Mouse (Mus musculus): ENCODE measurements around the gene 4933416C03Rik.

Gene 4933416C03Rik

DNA sequence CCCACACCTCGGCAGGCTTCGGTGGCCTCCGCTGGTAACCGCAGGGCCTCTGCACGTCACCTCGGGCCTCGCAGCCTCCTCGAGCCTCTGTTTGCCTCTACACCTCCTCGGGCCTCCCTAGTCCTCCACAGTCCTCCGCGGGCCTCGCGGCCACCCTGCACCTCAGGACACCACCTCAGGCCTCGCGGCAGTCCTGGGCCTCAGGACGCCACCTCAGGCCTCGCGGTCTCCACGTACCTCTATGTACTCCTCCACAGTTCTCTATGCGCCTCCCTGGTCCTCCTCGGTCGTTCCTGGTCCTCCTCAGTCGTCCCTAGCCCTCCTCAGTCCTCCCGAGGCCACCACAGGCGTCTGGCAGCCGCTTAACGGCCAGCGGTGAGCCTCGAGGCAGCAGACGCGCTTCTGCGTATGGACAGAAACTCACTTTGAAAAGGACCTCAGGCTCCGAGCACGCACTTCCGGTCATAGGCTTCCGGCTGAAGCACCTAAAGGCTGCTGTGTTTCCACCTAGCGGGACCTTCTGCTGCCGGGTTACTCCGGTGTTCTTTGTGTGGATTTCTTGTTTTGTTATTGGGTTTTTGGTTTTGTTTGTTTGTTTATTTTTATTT is at the start of gene 4933416C03Rik:
TSS of gene 4933416C03Rik (minus strand) at position 51 of the 608 bp plus-strand sequence.
- no peak for DNase-seq (ENCODE audit: low spot score)

GRCm38 (mm10) chr10:116162338-116162737 is 48.6 kb upstream of the 4933416C03Rik start:
- DNase-seq (ENCODE audit: low spot score), result no peak

- DNase-seq (ENCODE audit: low spot score), result no peak
These were observed 43.0 kb upstream of the 4933416C03Rik start for GRCm38 (mm10) chr10:116156699-116157098.

DNA sequence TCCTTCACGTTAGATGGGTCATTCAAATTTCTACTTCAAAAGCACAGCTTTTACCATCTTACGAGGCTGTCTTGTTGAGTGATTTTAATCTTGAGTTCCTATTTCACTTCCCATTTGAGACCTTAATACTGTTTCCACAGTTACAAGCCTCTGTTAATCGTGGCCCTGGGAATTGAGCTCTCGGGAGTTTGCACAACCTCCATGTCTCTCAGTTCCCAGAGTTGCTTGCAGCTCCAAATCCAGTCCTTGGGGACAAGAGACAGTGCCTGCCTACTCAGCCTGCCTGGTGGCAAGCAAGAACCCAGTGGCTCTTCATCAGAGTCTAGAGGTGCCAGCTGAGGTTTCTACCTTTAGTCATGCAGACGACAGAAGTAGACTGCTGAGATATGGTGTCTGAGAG is 41.0 kb upstream of the 4933416C03Rik start:
- no peak for DNase-seq (ENCODE audit: low spot score)

DNA sequence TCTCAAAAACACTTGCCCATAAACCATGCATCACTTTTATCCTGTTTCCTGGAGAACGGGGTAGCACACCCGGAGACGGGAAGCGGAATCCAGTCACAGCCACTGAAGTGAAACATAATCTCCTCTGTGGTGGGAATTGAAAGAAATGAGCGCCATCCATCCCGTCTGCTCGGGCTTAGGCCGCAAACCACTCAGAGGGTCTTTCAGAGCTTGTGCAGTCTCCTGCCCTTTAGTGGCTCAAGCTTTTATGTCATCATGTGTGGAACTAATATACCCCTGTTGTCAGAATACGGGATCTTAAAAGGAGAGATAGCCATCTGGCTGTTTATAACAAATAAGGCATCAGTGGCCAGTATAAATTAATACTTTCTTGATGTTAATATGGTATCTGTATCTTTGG is 32.4 kb upstream of the 4933416C03Rik start:
- no peak for DNase-seq (ENCODE audit: low spot score)

DNA sequence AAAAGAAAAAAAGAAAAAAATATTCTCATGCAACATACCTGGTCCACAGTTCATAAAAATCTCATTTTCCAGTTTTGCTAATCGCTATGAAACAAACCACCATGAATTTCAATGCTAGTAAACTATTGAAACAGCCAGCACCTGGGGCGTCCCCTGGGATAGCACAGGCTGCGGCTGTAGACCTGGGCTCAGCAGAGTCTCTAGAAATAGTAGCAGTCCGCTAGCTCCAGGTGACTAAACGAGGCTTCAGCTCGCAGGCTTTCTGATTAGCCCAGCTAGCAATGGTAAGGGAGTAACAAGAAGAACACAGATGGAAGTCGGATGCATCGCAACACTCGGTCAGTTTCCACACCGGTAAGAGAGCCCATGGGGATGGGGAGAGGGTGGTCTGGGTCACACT is 30.0 kb upstream of the 4933416C03Rik start:
- no peak for DNase-seq (ENCODE audit: low spot score)

DNA sequence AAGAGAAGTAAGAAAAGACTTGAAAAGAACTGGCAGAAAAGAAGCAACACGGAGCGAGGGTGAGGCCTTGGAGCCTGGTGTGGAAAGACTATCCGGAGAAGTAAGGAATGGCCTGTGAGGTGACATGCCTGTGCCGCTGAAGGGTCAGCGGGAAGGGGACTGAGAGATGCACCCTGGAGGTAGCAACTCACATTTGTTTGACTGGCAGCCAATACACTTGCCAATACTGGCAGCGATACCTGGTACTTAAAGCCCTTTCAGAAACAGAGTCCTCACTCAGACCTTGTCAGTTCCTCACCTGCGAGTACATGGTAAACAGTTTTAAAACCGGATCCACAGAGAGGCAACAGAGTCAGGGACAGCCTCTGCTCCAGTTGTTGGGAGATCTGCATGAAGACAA is 26.5 kb upstream of the 4933416C03Rik start:
- no peak for DNase-seq (ENCODE audit: low spot score)

DNA sequence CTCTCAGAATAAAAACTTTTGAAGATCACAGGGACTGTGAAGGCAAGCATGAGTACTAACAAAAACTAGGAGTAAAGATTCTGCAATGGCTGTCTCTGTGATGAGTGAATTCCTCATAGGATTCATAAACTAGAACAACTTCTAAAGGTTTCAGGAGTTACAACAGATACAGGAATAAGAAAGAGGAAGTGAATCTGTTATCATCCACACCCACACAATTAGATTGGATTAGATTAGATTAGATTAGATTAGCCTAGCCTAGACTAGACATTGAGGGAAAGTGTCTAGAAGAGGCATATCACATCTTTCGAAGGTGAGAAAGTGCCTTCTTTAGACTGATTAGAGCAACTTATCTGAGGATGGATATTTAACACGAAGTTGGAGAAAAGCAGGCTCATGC is 21.5 kb upstream of the 4933416C03Rik start:
- no peak for DNase-seq (ENCODE audit: low spot score)

DNA sequence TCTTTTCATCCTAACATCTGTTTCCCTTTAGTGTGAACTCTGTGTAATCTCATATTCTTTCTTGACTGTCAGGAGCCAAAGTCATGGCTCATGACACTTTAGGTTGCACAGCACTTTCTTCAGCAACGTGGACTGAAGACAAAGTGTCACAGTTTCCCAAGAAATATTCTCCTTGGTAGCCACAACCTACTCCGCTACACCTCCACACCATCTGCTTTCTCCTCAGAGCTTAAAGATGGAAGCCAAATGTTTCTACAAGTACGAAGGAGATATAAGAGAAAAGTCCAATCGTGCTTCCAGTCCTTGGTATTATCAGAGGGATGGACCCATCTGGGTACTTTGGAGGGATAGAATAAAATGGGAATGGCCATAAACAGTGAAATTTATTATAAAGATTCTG is 18.5 kb upstream of the 4933416C03Rik start:
- DNase-seq (ENCODE audit: low spot score), result no peak

- no peak for DNase-seq (ENCODE audit: low spot score)
These were observed 17.5 kb upstream of the 4933416C03Rik start for GRCm38 (mm10) chr10:116131223-116131622.

DNA sequence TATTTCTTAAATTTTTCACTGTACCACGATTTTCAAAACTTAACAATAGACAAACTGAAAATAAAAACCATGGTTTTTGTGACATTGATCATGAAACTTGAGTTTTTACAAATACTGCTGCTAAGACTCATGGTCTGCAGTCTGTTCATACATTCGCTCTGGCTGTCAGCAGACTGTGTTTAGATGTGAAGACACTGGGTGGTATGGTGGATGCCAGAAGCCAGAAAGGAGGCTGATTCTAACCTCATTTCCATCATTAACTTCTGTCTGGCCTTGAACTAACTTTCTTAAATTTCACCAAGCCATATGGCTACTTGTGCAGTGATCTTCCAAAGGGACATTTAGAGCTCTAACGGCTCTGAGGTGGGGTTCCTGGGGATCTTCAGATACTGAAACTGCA is 16.7 kb upstream of the 4933416C03Rik start:
- DNase-seq (ENCODE audit: low spot score), result no peak

- no peak for DNase-seq (ENCODE audit: low spot score)
These were observed 11.6 kb upstream of the 4933416C03Rik start for GRCm38 (mm10) chr10:116125364-116125763.

- no peak for DNase-seq (ENCODE audit: low spot score)
These were observed 10.1 kb upstream of the 4933416C03Rik start for GRCm38 (mm10) chr10:116123808-116124207.

- no peak for DNase-seq (ENCODE audit: low spot score)
These were observed 7.7 kb upstream of the 4933416C03Rik start for GRCm38 (mm10) chr10:116121463-116121862.

- DNase-seq (ENCODE audit: low spot score), result no peak
These were observed 3.3 kb upstream of the 4933416C03Rik start for GRCm38 (mm10) chr10:116117060-116117459.

DNA sequence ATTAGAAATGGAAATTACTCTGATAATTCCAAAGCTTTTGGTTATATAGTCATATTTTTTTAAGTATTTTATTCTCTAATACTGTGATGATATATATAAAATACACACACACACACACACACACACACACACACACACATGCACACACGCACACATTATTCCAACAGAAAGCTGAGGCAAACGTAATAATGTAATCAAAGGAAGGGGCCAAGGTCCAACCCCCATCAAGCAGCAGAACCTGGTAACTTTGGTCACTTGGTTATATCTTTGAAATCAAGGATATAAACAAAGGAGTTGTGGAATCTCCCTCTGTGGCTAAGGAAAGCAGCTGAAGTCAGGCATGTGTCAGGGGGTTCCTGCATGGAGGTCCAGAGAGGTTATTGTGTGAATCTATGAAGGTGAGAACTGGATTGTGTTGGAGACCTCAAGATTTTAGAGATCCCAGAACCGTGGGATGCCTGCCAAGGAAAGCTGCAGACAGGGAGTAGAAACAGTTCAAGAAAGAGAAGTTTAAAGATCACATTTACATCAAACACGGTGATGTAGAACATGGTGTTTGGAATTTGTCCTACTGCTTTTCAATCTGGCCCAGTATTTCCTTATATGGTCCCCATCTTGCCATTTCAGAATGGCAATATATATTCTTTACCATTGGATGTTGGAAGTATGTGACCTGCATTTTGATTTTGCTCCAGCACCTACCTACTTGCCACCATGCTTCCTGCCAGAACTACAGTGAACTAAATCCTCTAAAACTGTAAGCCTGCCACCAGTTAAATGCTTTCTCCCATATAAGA is 2.4 kb upstream of the 4933416C03Rik start:
- no peak for DNase-seq (ENCODE audit: low spot score)

GRCm38 (mm10) chr10:116112868-116113267 is 849 bp downstream of the 4933416C03Rik start:
- DNase-seq (ENCODE audit: low spot score), result no peak

- no peak for DNase-seq (ENCODE audit: low spot score)
These were observed 5.0 kb downstream of the 4933416C03Rik start for GRCm38 (mm10) chr10:116108730-116109129.

DNA sequence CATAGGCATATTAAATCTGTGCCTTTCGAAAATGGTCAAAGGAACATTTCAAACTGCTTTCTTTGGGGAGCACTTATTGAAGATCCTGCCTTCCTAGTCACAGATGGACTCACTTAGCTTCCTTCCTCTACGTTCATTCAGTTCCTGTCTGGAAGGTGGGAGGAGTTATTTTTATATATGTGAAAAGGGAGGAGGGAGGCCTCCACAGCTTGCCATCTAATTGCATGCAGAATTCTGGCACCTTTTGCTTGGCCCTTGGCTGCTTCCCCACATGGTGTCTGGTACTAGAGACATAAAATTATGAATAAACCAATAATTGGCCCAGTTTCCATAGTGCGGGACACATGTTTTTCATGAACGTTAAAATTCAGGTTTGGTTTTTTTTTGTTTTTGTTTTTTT is 5.5 kb downstream of the 4933416C03Rik start:
- no peak for DNase-seq (ENCODE audit: low spot score)

DNA sequence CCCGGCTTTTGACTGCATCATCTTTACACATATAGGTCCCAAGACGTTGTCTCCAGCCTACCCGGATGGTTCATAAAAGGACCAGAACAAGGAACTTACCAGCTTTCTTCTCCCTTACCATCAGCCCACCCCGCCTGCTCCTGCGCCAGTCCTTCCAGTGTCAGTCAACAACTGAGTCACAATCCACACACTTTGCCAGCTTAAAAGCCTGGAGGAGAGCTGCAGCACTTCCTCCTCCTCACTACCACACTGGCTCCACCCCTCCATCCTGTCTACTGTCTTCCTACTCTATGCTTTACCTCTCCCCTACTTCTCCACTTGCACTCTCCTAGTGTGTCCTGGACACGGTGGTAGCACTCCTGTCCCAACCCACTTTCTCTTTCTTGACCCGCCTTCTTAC is 15.2 kb downstream of the 4933416C03Rik start:
- DNase-seq (ENCODE audit: low spot score), result no peak

DNA sequence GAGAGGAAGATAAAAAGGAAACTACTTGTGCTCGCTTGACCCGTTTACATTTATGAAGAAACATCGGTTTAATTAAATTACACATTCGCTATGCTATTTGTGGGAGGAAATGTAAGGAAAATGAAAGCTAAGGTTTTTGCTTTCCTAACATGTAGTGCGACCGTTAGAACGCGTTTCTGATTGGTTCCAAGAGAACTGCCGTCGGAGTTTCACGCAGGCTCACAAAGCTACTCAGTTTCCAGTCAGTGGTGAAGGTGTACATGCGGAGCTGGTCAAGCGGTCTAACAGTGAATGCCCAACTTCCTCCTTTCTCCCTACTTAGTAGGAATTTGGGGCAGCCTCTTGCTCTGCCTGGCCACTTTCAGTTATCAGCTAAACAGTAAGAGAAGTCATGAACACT is 17.3 kb downstream of the 4933416C03Rik start:
- no peak for DNase-seq (ENCODE audit: low spot score)

GRCm38 (mm10) chr10:116083965-116084364 is 29.8 kb downstream of the 4933416C03Rik start:
- DNase-seq (ENCODE audit: low spot score), result peak; percentile 39

GRCm38 (mm10) chr10:116080841-116081240 is 32.9 kb downstream of the 4933416C03Rik start:
- no peak for DNase-seq (ENCODE audit: low spot score)

GRCm38 (mm10) chr10:116079396-116079795 is 34.3 kb downstream of the 4933416C03Rik start:
- no peak for DNase-seq (ENCODE audit: low spot score)
